Mouse (Mus musculus) NIH3T3 (cell line): Measurements from ENCODE around the gene Gm10203.
"Not testable (repeated sequence)": the region's sequence is repeated elsewhere in the genome, so short reads cannot be mapped to it uniquely, and the experiment has no call there.

Source experiments
- DNase-seq: peaks from one replicate; pipeline ENCODE4 v3.0.0-alpha.2; 2012; ENCODE audit warnings: low read depth

Gene Gm10203

DNA sequence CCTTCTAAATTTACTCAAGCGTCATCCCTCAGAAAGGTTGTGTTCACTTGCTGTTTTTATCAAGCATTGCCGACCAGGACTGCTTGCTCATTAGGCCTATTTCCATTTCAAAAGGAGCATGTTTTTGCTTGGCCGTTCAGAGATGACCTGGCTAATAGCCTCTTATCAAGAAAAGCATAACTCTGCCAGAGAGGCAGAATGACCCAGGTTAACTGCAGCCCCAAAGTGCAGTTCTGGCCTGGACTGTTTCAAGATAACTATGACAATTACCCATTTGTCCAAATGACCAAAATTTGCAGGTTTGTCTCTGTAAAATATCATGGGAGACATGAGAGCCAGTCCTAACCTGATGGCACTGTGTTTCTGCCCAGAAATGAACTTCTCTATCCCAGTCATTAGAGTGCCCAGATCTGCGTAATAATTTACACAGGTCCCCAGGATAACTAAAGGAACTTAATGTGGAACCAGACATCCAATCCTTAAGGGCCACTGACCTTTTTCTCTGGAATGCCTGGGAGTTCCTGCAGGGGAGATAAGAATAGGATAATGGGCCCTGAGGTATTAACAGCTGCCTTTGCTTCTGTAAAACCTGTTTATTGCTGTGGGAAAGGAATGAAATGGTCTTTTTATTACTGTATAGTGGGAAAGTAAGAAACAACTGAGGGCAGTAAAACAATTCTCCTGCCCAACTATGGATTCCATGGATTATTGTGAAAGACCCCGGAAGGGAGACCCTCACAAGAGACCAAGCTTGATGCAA, 4.6 kb downstream of the Gm10203 start:
- DNase-seq = no peak

DNA sequence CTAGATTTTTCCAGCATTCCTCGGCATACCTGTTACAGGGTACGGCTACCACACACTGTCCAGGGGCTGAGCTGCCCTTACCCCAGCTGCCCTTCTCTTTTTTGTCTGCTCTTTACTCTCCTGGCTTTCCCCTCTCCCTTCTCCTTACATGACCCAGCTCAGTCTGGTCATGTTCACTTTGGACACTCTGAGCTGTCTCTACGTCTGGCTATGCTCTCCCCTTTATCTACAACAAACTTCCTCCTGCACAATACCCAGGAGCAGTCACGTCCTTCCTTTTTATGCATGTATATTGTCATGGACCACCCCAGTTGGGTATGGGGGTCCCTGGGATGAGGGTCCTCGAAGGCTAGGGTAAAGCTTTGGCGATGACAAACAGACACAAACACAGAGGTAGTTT, 5.7 kb downstream of the Gm10203 start:
- DNase-seq = no peak

GRCm38 (mm10) chr6:149137936-149138335, 8.0 kb downstream of the Gm10203 start:
- peak; percentile 36 for DNase-seq

GRCm38 (mm10) chr6:149139011-149139410, 9.0 kb downstream of the Gm10203 start:
- no peak for DNase-seq

DNA sequence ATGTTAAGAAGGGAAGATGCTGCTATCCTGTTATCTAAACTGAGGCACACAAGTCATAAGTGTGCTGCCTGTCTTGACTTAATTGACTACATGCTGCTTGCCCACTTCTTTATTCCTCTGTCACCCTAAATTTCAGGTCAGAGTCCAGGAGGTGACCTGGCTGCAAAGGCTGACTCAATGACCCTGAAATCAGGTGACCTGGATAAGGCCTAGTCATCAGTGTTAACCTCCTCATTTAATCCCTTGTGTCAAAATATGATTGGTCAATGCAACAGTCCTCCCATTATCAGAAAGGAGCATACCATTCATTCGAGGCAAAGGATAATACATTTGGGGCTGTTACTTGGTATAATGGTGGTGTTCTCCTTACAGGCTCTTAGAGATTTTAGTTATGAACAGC, 9.5 kb downstream of the Gm10203 start, which contains the start of gene Etfbkmt:
Gene Etfbkmt, plus strand, starts transcription at position 379 of the 400 bp plus-strand sequence.
- DNase-seq = no peak

DNA sequence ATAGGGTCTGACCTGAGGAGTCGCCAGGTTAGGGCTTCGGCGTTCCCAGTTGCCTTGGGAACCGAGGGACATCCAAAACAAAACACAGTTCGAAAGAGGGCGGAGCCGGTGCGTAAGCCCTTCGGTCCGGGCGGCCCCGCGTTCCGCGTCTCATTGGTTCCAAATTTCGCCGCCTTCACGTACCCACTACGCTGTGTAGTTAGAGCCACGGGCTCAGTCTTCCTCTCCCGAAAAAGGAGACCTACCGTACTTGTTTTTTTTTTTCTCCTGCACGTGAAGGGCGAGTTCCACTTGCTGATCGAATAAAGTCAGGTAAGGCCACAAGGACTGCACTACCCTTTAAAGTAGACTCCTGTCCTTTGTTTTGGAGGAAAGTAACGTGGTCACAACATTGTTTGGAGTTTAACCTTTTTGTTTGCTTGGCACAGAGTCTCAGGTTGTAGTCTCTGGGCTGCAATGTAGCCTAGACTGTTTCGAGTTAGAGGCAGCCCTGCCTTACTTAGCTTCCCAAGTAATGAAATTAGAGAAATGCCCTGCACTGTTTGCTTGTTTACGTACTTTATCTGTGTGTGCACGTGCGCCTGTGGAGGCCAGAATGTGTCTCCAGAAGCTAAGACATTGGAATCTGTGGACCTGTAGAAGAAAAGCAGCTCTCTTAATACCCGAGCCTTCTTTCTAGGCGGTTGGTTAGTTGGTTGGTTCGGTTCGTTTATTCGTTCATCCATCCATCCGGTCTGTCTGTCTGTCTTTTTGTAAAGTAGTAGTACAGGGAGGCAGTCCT, 11.6 kb downstream of the Gm10203 start:
- DNase-seq = peak; percentile 96

GRCm38 (mm10) chr6:149145143-149145542, 15.2 kb downstream of the Gm10203 start:
- DNase-seq = no peak

GRCm38 (mm10) chr6:149148436-149149229, 18.7 kb downstream of the Gm10203 start:
- DNase-seq = no peak

DNA sequence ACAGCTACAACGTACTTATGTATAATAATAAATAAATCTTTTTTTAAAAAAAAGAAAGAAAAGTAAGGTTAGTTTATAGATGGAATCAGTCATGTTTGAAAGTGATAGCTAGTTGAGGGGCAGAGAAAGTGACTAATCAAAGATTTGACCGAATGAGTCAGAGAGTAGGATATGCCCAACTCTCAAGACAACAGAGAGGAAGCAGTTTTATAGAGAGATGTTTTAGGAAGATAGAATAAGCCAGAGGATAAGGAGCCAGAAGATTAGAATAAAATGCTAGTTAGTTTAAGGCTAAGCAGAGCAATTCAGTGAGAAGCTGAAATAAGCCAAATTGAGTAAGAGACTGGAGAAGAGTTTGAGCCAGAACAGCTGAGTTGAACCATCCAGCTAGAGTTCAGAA, 22.1 kb downstream of the Gm10203 start:
- DNase-seq = no peak

- DNase-seq = no peak
Measured at GRCm38 (mm10) chr6:149153473-149154115, 23.6 kb downstream of the Gm10203 start.

DNA sequence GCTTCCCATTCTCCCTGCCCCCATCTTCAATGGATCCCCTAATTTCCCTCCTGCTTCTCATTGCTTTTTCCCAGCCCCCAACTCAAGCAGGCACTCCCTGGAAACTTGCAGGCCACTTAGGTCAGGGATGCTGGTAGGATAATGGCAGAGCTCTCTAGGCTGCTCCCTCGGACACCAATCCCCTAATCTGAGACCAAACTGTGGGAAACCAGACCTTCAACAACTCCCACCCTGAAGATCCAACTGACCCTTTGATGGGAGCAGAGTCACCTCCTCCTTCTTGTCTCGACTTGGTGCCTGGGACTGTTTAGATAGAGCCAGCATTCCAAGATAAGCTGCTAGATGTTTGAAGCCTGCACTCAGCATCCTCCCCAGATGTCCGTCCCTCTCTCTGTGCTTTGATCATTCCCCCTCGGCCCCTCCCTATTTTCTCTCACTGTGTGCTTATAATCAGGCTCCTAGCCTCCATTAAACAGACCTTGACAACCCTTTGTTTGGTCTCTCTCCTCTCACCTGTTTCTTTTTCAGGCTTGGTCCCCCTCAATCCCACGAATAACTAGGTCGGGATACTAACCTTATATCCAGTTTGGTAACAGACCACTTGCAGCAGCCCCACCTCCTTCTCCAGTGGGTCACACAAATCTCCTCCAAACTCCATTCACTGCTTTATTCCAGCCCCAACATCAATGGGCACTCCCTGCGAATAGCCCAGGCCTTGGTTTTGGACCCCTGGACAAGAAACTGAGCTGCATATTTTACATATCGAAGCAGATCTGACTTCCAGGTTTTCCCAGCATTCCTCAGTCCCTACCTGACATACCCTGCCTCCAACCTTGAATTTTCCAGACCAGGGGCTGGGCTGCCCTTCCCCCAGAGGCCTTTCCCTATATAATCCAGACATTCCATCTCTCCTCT, 24.4 kb downstream of the Gm10203 start:
- no peak for DNase-seq

GRCm38 (mm10) chr6:149155031-149155841, 25.3 kb downstream of the Gm10203 start:
- peak; percentile 35 for DNase-seq

DNA sequence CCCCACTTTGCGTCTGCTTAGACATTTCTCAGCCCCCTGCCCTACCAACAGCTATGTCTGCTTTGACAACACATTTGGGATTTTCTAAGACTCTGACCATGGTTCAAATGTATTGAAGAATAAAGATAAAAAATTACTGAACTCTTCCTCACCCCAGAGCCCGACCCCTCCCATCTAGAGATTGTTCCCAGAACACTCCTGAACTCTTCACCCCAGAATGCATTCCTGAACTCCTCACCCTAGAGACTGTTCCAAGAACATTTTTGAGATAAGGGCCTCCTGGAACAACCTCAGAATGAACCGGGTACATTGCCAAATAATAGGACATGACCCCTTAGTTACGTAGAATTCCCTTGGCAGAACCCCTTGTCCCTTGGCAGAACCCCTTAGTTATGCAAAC, 37.1 kb downstream of the Gm10203 start:
- DNase-seq = not testable (repeated sequence)

DNA sequence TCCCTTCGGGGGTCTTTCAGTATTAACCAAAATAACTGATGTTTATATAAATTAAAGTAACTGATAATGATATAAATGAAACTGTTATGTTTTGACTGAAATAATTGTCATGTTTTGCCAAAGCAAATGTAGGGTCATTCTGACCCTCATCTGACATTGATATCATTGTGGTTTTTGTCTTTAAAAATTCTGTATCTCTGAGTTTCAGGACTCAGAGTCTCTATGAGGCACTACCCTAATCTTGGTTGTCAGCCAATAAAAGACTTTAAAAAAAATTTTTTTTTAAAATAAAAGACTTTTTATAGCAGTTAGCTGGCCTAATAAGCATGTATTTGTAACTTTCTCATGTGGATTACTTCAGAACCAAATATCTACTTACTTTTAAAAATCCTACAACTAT, 37.7 kb downstream of the Gm10203 start:
- DNase-seq = no peak

DNA sequence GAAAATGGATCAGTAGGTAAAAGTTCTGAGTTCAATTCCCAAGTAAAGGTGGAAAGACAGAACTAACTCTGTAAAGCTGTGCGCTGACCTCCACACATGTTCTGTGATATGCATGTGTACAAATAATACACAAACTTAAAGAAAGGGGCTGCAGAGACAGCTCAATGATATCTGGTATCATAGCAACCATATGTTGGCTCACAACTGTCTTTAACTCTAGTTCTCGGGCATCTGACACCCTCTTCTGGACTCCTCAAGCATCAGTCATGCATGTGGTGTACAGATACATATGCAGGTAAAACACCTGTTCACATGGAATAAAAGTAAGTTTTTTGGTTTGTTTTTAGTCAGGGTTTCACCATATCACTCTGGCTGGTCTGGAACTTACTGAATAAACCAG, 38.5 kb downstream of the Gm10203 start:
- no peak for DNase-seq

DNA sequence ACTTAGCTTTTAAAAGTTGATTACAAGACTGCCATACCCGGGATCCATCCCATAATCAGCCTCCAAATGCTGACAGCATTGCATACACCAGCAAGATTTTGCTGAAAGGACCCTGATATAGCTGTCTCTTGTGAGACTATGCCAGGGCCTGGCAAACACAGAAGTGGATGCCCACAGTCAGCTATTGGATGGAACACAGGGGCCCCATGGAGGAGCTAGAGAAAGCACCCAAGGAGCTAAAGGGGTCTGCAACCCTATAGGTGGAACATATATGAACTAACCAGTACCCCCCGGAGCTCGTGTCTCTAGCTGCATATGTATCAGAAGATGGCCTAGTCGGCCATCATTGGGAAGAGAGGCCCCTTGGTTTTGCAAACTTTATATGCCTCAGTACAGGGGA, 40.0 kb downstream of the Gm10203 start:
- not testable (repeated sequence) for DNase-seq

GRCm38 (mm10) chr6:149173831-149174625, 44.1 kb downstream of the Gm10203 start:
- no peak for DNase-seq

DNA sequence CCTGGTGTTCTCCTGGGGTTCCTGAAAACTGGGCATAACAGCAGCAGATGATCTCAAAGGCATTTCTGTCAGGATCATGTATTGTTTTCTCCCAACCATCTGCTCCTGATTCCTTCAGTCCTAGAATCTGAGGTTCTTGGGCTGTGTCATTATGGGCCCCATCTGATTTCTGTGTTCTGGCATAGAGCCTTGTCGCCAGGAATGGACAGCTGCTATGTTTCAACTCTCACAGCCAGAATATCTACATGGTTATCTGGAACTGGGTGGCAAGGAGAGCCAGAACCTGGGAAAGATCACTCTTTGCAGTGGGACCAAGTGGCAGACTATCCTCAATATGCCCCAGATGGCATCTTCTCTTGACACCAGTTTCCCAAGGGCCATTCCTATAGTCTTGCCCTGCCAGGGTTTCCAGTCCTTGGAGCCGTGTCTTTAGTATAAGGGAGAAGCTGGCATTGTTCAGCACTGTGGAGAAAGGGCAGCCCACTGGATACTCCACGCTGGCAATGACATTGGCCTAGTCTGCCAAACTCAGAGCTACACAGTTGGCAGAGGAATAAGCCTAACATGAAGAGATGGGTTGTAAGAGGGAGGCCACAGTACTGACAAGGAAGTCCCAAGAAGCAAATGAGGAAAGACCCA, 45.1 kb downstream of the Gm10203 start:
- DNase-seq = no peak

DNA sequence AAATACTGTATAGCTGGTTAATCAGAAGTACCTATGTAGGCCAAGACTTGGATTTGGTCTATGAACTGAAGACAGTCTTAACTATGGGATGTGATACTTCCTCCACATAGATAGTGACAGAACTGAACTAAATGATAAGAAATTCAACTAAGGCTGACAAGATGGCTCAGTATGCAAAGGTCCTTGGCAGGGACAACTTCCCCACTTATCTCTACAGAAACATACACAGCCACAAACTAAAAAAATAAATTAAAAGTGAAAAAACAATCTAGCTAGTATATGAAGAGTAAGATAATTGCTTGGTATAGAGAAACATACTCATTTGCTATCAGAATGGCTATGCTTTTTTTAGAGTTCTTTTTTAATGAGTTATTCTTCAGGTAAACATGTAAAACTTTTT, 49.1 kb downstream of the Gm10203 start:
- no peak for DNase-seq
